Mouse (Mus musculus): ENCODE measurements at regions not wholly inside any gene's neighbourhood (a gene's known extent, or its start where the extent isn't known, plus 50 kb on each side); places are given as distances from the start of the nearest gene placed in this dataset.

DNA sequence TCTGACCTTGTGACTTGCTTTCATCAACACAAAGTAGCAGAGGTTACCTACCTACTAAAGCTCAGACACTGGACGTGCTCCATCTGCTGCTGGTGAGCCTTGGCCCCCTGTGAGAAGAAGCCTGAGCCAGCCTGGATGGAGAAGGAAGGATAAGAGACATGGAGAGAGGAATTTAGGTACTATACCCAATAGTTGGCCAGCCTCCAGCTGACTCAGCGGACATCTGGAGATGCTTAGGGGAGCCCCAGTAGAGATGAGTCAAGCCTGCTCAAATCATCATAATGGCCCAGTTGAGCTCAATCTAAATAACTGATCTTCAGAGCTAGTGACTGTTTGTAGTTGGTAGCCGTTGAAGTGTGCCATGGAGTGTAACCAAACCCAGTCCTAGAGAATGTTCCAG is 53.7 kb upstream of the Ripply2 start:
- DNase-seq = peak; percentile 66

GRCm38 (mm10) chr9:86957076-86957475 is 58.3 kb upstream of the Ripply2 start:
- DNase-seq = peak; percentile 84

DNA sequence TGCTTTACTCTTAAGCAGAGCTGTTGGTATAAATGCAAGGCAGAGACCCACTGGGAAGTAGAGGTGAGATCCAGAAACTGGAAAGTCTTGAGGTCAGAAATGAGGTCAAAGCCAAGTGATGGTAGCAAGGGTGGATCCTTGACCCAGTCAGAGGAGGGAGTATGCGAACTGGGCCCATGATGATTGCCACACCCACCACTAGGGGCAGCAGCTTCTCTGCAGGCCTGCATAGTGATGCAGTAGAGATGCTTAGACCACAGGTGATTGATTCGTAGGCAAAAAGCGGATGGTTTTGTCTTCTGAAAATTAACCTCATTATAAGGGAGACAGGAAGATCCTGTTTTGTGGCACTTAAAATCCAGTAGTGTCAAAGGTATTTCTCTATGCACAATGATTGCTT is 59.6 kb upstream of the Ripply2 start:
- DNase-seq = no peak

DNA sequence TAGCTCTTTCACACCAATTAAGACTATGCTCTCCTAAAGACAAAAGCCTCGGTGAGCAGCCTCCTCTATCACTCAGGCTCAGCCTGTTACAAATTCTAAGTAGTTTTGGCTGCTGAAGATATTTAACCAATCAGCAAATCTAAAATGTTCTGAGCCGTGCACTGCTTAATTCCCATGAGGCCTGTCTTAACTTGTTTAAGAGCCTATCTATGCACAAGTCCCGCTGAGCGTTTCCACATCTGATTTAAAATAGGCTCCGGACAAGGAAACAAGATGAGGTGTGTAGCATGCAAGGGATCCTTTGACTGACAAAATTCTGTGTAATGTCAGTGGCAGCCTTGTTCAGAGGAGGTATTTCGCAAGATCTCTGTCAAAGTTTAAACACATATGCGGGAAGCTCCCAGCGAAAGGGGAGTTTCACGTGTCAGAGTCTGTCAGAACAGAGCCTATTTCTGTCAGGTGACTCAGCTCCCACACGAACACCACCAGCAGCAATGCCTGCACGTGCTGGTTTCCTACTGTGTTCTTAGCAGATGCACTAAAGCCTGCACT is 63.3 kb upstream of the Ripply2 start:
- DNase-seq = no peak

DNA sequence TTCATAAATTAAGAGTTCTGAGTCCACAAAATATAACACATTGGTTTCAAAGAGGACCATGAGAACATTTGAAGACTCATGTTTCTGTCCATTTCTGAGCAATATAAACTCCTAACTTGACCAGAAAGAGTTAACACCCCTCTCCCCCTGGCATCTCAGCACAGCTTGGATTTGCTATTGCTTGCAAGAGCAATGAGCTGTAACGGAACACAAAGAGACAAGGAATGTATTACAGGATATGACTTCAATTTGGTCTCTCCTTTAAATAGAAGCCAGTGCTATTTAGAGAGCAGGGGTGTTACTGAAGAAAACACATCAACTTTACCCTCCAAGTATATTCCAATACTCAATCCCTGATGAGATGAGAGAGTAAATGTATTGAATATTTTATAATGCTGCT is 65.5 kb upstream of the Ripply2 start:
- DNase-seq = no peak

DNA sequence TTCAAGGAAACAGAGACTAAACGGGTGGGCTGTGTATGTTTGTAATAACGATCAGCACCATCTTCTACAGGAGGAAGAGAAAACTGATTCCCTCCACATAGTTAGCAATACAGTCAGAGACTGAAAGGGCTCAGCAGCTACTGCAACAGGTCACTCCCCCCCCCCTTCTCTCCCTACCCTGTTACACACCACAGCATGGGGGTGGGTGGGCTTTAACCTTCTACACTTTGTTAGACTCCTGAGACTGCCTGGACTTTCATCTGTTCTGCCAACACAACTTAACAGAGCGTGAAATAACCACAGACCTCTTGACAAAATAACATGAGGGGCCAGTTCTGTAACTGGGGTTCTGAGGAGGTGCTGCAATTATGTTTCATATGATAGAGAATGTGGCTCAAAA is 50.7 kb upstream of the Snap91 start:
- no peak for DNase-seq

Measured in cerebellum, adult 9-11 months (tissue).